ENCODE assay signal across 15 mouse cellular contexts in the genomic region with DNA sequence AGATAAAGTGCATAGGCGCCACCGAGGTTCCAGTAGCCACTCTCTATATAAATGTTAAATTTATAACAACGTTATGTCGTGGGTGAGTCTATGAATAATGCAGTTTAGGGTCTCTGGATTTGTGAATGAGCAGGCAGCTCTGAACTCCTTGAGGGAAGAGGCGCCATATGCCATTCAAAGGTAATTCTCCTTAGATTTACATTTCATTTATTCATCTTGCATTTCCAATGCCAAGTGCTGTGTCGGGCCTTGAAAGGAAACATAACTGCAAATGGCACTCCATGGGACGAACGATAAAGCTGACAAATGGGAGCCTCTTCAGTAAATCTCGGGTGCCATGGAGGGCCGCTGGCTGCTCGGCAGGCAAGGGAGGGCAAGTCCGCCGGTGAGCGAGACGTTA.
"Had no signal": no experiment of that assay in that cellular context is flagged by ENCODE, and none has a peak within 500 bp of the region (broad histone marks: within the 10 kb centered on the region; RNA-seq: fewer than 3 reads in every experiment).

No protein-coding gene starts in this region.

- DNase-seq: kidney, adult 8-10 months; kidney, postnatal 25 days; lung, adult 2 months; lung, postnatal 36 days; right cerebral cortex, adult 18-20 months; right cerebral cortex, postnatal 25 days; thymus, postnatal 4 days had no signal

- H3K27ac ChIP-seq: left cerebral cortex, adult 2 months; limb, embryonic 10.5 days; liver, embryonic 15.5 days; midbrain, embryonic 12.5 days; stomach, postnatal 0 days had no signal

- H3K27me3 ChIP-seq: liver, embryonic 15.5 days; midbrain, embryonic 12.5 days had no signal

- H3K4me2 ChIP-seq: liver, embryonic 11.5 days; liver, embryonic 15.5 days; midbrain, embryonic 12.5 days had no signal

- H3K9me3 ChIP-seq: limb, embryonic 10.5 days; liver, embryonic 15.5 days; midbrain, embryonic 12.5 days had no signal

- H3K4me1 ChIP-seq: midbrain, embryonic 12.5 days had no signal

- H3K4me3 ChIP-seq: left cerebral cortex, adult 2 months; limb, embryonic 10.5 days; liver, embryonic 15.5 days; midbrain, embryonic 12.5 days had no signal

- ATAC-seq: intestine, postnatal 0 days; lung, postnatal 0 days had no signal

- H3K36me3 ChIP-seq: limb, embryonic 10.5 days; liver, embryonic 15.5 days; midbrain, embryonic 12.5 days had no signal

- H3K9ac ChIP-seq: liver, embryonic 15.5 days; midbrain, embryonic 12.5 days had no signal
